Mouse (Mus musculus): ENCODE measurements around the gene Mnd1. TPM values are rescaled to one million over a fixed set of nuclear protein-coding genes. Genes with fewer than 3 reads are reported as not detected.

The Mnd1 gene
- polyA plus RNA-seq, 1 experiment = 1.2 TPM

- H3K4me1 ChIP-seq (ENCODE audit: control insufficient read depth, insufficient read depth, low read length) = peaks cover 4% of the 10 kb centered on the region; the same call in 1 of the 2 replicates
- H3K27me3 ChIP-seq (ENCODE audit: control insufficient read depth, insufficient read depth, low read length) = no peaks in the 10 kb centered on the region
- H3K36me3 ChIP-seq (ENCODE audit: control insufficient read depth, insufficient read depth, low read length) = no peaks in the 10 kb centered on the region
- TF ChIP-seq POLR2A (IDR thresholded peaks at IDR 0.05; ENCODE audit: control insufficient read depth, low read depth, low read length) (no peak), CTCF (IDR thresholded peaks at IDR 0.05; ENCODE audit: control insufficient read depth, insufficient read depth, insufficient replicate concordance, low read depth, low read length) (no peak)
- H3K27ac ChIP-seq (ENCODE audit: control insufficient read depth, insufficient read depth, low read depth, low read length) = no peak overlapping the region
- no peak overlapping the region for H3K4me3 ChIP-seq (ENCODE audit: control insufficient read depth, low read depth, low read length)
Measured at GRCm38 (mm10) chr3:84135933-84136332, 19.7 kb downstream of the Mnd1 start.

DNA sequence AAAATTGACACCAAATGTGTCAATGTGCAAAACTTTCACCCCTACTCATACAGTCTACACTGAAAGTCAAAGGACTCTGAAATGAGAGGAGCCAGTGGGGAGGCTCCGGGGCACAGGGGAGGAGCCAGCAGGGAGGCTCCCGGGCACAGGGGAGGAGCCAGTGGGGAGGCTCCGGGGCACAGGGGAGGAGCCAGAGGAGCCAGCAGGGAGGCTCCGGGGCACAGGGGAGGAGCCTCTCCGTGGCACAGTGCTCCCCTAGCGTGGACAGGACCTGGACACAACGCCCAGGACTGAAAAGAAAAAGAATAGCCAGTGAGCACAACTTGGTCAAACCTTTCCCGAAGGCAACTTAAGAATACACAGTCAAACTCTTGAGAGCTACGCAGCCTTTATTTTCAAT, 20.2 kb downstream of the Mnd1 start:
- no peaks in the 10 kb centered on the region for H3K27me3 ChIP-seq (ENCODE audit: control insufficient read depth, insufficient read depth, low read length)
- TF ChIP-seq POLR2A (IDR thresholded peaks at IDR 0.05; ENCODE audit: control insufficient read depth, low read depth, low read length) (no peak), CTCF (IDR thresholded peaks at IDR 0.05; ENCODE audit: control insufficient read depth, insufficient read depth, insufficient replicate concordance, low read depth, low read length) (no peak)
- peaks cover 4% of the 10 kb centered on the region; the same call in 1 of the 2 replicates for H3K4me1 ChIP-seq (ENCODE audit: control insufficient read depth, insufficient read depth, low read length)
- H3K36me3 ChIP-seq (ENCODE audit: control insufficient read depth, insufficient read depth, low read length) = no peaks in the 10 kb centered on the region
- H3K4me3 ChIP-seq (ENCODE audit: control insufficient read depth, low read depth, low read length) = no peak overlapping the region
- H3K27ac ChIP-seq (ENCODE audit: control insufficient read depth, insufficient read depth, low read depth, low read length) = no peak overlapping the region

GRCm38 (mm10) chr3:84131369-84131768, 24.2 kb downstream of the Mnd1 start:
- no peak for TF ChIP-seq POLR2A (IDR thresholded peaks at IDR 0.05; ENCODE audit: control insufficient read depth, low read depth, low read length)
- Histone ChIP-seq H3K4me1 (ENCODE audit: control insufficient read depth, insufficient read depth, low read length) (peaks cover 4% of the 10 kb centered on the region; the same call in 1 of the 2 replicates), H3K27ac (ENCODE audit: control insufficient read depth, insufficient read depth, low read depth, low read length) (no peak overlapping the region), H3K27me3 (ENCODE audit: control insufficient read depth, insufficient read depth, low read length) (no peaks in the 10 kb centered on the region), H3K36me3 (ENCODE audit: control insufficient read depth, insufficient read depth, low read length) (no peaks in the 10 kb centered on the region), H3K4me3 (ENCODE audit: control insufficient read depth, low read depth, low read length) (no peak overlapping the region)

- no peaks in the 10 kb centered on the region for H3K36me3 ChIP-seq (ENCODE audit: control insufficient read depth, insufficient read depth, low read length)
Measured at GRCm38 (mm10) chr3:84130776-84131175, 24.8 kb downstream of the Mnd1 start.

GRCm38 (mm10) chr3:84128871-84129870, 26.4 kb downstream of the Mnd1 start:
- Histone ChIP-seq H3K27ac (ENCODE audit: control insufficient read depth, insufficient read depth, low read depth, low read length) (no peak overlapping the region), H3K4me3 (ENCODE audit: control insufficient read depth, low read depth, low read length) (no peak overlapping the region), H3K4me1 (ENCODE audit: control insufficient read depth, insufficient read depth, low read length) (no peaks in the 10 kb centered on the region), H3K27me3 (ENCODE audit: control insufficient read depth, insufficient read depth, low read length) (no peaks in the 10 kb centered on the region), H3K36me3 (ENCODE audit: control insufficient read depth, insufficient read depth, low read length) (no peaks in the 10 kb centered on the region)
- no peak for TF ChIP-seq POLR2A (IDR thresholded peaks at IDR 0.05; ENCODE audit: control insufficient read depth, low read depth, low read length)
- no peak for TF ChIP-seq CTCF (IDR thresholded peaks at IDR 0.05; ENCODE audit: control insufficient read depth, insufficient read depth, insufficient replicate concordance, low read depth, low read length)

More at GRCm38 (mm10) chr3:84130776-84131175, 24.8 kb downstream of the Mnd1 start:
- Histone ChIP-seq H3K4me3 (ENCODE audit: control insufficient read depth, low read depth, low read length) (no peak overlapping the region), H3K27me3 (ENCODE audit: control insufficient read depth, insufficient read depth, low read length) (no peaks in the 10 kb centered on the region), H3K4me1 (ENCODE audit: control insufficient read depth, insufficient read depth, low read length) (peaks cover 4% of the 10 kb centered on the region; the same call in 1 of the 2 replicates), H3K27ac (ENCODE audit: control insufficient read depth, insufficient read depth, low read depth, low read length) (no peak overlapping the region)
- no peak for TF ChIP-seq CTCF (IDR thresholded peaks at IDR 0.05; ENCODE audit: control insufficient read depth, insufficient read depth, insufficient replicate concordance, low read depth, low read length)
- no peak for TF ChIP-seq POLR2A (IDR thresholded peaks at IDR 0.05; ENCODE audit: control insufficient read depth, low read depth, low read length)

DNA sequence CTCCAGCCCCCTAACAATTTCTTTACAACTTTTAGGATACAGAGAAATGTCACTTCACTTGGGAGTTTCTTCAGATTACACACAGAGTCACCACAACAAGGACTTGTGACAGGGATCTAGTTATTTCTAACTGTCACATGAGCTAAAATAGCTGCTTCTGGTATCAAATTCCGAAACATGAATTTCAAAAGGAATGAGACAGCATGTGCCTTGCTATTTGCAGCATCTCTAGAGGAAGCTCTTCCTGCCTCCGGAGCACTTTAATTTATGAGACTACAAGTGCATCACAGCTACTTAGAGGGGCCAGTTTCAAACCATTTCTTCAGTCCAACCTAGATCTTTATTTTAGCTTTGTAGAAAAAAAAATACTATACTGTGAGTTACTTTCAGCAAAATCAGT, 28.2 kb downstream of the Mnd1 start:
- no peaks in the 10 kb centered on the region for H3K27me3 ChIP-seq (ENCODE audit: control insufficient read depth, insufficient read depth, low read length)
- no peak overlapping the region for H3K27ac ChIP-seq (ENCODE audit: control insufficient read depth, insufficient read depth, low read depth, low read length)
- H3K36me3 ChIP-seq (ENCODE audit: control insufficient read depth, insufficient read depth, low read length) = no peaks in the 10 kb centered on the region
- no peaks in the 10 kb centered on the region for H3K4me1 ChIP-seq (ENCODE audit: control insufficient read depth, insufficient read depth, low read length)
- no peak for TF ChIP-seq POLR2A (IDR thresholded peaks at IDR 0.05; ENCODE audit: control insufficient read depth, low read depth, low read length)
- no peak for TF ChIP-seq CTCF (IDR thresholded peaks at IDR 0.05; ENCODE audit: control insufficient read depth, insufficient read depth, insufficient replicate concordance, low read depth, low read length)
- no peak overlapping the region for H3K4me3 ChIP-seq (ENCODE audit: control insufficient read depth, low read depth, low read length)

- TF ChIP-seq CTCF (IDR thresholded peaks at IDR 0.05; ENCODE audit: control insufficient read depth, insufficient read depth, insufficient replicate concordance, low read depth, low read length) = no peak
- no peak for TF ChIP-seq POLR2A (IDR thresholded peaks at IDR 0.05; ENCODE audit: control insufficient read depth, low read depth, low read length)
- H3K4me3 ChIP-seq (ENCODE audit: control insufficient read depth, low read depth, low read length) = no peak overlapping the region
- no peaks in the 10 kb centered on the region for H3K36me3 ChIP-seq (ENCODE audit: control insufficient read depth, insufficient read depth, low read length)
- no peaks in the 10 kb centered on the region for H3K27me3 ChIP-seq (ENCODE audit: control insufficient read depth, insufficient read depth, low read length)
- H3K4me1 ChIP-seq (ENCODE audit: control insufficient read depth, insufficient read depth, low read length) = no peaks in the 10 kb centered on the region
- H3K27ac ChIP-seq (ENCODE audit: control insufficient read depth, insufficient read depth, low read depth, low read length) = no peak overlapping the region
Measured at GRCm38 (mm10) chr3:84126721-84127120, 28.9 kb downstream of the Mnd1 start.

All from testis, adult 2 months (tissue).